Mouse (Mus musculus) thymus, postnatal 0 days (tissue): ENCODE results near the gene Best2. TPM values are rescaled to one million over a fixed set of nuclear protein-coding genes. Genes with fewer than 3 reads are reported as not detected.

ENCODE experiments used
- DNase-seq: peaks from one replicate; pipeline ENCODE4 v3.0.0-alpha.2; 2015; ENCODE audit warnings: low spot score
- polyA plus RNA-seq: library from polyadenylated mRNA; unstranded; fragments of >200 nt; fragmentation: Nextera tagmentation; extraction: Ambion mirVana; gene quantifications from 2 replicates; pipeline ENCODE4 v1.2.1, GENCODE M21; 2015

The Best2 gene
- polyA plus RNA-seq, 1 experiment from 2014 or later: 0.12 TPM

DNA sequence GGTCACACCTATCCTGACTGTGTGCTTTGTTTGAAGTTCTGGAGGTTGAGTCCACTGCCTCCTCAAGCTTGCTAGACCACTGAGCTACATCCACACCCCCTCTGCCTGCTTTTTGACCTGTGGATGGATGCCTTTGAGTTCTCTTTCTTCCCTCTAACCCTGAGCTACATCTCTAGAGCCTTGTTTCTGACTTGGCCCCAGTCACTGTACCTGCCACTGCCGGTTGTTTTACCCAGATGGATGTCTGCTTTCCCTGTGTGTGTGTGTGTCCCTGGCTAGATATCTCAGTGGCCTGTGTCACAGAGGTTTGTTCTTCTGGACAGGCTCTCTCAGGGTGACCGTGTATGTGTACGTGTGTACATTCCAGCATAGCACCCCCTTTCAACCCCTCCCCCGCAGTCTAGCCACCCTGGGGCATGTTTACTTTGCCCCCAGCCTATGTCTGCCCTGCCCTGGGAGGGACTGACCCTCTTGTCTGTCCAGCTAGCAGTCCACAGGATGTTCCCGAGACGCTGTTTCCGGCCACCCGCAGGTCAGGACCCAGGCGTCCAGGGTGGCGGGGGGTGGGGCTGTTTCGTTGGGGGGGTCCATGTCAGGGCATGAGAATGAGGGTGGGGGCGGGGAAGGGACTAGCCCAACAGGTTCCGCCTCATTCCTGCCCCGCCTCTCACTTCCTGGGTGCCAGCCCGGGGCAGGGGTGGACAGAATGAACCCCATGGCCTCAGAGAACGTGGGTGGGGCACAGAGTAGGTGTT lies 29.9 kb downstream of the Best2 start:
- DNase-seq: no peak

DNA sequence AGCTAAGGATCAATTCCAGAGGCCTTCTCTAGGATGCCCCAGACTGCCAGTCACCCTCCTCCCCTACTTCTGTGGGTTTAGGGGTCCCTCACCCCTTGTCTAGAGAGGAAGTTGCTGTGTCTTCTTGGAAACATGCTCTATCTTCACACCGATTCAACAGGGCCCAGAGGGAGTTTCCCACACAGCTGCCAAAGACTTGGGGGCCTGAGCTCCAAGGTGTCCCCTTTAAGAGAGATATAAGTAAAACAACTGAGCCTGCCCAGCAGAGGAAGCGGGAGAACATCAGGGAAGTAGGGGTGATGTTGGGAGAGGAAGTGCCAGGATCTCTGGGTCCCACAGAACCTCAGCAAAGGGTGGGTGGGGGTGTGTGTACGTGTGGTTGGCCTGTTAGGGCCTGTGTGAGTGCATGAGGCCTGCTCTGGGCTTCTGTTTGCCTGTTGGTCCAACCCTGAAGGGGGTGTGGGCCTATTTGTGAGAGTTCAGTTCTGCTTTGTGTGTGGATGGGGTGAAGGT lies 31.8 kb downstream of the Best2 start:
- DNase-seq: no peak

DNA sequence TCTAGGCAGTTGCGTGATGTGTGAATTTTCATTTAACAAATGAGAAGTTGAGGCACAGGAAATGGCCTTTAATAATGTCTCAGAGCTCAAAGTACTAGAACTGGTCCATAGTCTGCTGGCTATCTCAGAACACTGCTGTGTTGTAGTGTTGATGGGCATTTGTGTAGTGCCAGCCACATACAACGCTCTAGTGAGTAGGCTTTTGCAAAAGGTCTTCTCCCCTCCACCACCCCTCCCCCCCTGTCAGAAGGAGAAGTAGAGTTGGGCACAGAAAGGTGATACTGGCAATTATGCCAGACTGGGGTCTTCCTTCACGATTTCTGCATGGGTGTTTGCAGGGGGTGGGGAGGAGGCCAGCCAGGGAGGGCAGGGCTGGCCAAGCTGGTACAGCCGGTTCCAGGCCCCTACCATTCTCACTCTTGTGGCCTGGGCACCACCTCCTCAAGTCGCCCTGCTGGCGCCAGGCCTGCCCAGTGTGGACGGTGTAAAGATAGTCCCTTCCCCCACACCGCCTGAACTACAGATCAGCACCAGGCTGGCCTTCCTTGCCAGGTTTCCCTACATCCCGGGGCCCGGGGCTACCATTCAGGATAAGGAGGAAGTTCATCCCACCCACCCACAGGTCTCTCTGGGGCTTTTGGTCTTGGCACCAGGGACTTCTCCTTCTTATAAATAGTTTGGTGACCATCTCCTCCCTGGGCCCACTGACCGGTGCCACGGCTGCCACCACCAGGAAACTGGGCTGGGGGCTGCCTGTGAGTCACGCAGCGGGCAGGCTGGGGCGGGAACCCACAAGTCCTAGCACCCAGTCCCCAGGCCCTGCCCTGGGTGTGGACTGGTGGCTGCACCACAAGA lies 32.5 kb downstream of the Best2 start:
- no peak for DNase-seq

DNA sequence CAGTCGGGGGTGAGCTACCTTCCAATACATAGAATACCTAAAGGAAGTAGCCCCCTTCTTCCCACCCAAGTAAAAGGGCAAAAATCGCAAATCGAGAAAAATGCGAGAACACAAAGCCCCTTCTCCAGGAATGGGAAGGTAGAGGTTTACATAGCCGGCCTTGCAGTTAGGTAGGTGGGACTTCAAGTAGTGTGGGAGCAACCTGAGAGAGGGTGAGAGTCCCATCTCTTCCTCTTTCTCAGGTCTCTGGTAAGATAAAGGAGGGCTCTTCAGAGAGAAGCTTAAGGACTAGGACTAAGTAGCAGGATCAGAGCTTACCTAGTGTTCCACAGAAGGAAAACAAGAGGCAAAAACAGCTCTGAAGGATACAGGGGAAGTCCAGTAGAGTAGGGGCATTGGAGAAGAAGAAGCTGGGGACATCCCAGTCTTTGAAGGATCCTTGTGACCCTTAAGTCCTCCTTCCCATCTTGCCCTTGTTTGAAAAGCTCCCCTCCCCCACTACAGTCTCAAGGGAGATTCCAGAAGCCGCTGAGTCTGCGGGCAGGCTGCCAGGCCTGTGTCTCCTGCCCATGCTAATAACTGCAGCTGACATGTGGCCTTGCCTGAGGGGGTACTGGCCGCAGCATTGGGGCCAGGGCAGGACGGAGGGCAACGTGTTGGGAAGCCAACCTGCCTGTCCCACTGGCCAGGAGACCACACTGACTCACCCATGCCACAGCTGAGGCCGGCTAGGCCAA lies 33.5 kb downstream of the Best2 start:
- DNase-seq: no peak

DNA sequence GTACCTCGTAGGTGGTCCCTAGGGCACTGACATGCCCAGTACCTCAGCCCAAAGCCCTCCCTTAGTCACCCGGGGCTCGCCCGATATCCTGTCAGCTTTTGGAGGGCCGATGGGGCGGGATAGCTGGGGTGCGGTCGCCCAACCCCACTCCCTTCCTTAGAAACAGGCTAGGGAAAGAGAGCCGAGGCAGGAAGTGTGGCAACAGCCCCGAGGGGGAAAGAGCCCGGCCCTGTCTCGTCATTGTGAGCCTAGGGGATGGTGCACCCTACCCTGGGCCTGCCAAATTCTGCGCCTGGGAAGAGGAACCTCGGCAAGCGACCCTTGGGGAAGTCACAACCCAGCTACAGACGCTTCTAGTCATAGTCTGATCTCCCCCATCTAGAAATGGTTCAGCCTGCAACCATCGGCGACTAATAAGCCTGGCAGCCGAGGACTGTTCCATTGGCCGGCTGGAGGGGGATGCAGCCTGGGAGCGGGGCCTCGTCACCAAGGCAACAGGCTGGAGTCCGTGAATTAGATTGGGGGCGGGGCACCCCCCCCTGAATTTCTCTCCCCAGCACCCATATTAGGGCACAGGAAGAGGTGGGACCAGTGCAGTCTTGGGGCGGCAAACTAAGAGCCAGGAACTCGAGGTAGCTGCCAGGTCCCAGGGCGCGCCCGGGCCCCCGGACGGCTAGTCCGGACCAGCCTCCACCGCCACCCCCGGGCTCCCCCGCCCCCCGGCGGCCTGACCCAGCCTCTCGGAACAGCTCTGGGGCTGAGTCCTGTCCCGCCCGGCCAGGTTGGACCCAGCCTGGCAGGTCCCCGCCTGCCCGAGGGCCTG lies 34.5 kb downstream of the Best2 start:
- DNase-seq: peak; percentile 85

DNA sequence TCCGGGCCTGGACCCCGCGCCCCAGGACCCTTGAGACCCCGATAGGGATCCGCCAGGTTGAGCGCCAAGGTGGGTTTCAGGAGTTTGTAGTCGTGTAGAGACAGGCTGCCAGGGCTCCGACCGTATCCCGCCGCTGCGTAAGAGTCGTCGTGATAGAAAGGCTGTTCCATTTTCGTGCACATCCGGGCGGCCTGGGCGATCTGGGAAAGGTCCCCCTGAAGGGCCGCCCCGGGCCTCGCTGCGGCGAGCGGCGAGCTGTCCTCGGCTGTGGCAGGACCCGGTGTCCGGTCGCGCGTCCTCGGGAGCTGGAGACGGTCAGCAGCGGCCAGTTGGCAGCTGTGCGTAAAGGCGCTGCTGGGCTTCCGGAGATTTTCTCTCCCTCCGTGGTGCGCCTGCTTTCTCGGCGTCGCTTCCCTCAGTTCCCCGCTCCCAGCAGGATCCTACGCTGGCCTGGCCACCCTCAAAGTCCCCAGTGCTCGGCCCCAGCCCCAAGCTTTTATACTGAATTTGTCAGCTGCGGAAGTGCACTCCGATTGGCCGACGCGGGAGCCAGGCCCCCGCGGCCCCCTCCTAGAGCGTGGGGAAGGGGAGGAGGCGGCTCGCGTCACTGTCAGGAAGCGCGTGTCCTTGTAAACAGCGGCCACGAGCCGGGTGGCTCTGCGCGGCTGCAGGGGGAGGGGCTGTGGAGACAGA lies 35.9 kb downstream of the Best2 start, which contains the start of gene Junb:
TSS of gene Junb (minus strand) at position 471 of the 693 bp plus-strand sequence.
- DNase-seq: peak; percentile 97

DNA sequence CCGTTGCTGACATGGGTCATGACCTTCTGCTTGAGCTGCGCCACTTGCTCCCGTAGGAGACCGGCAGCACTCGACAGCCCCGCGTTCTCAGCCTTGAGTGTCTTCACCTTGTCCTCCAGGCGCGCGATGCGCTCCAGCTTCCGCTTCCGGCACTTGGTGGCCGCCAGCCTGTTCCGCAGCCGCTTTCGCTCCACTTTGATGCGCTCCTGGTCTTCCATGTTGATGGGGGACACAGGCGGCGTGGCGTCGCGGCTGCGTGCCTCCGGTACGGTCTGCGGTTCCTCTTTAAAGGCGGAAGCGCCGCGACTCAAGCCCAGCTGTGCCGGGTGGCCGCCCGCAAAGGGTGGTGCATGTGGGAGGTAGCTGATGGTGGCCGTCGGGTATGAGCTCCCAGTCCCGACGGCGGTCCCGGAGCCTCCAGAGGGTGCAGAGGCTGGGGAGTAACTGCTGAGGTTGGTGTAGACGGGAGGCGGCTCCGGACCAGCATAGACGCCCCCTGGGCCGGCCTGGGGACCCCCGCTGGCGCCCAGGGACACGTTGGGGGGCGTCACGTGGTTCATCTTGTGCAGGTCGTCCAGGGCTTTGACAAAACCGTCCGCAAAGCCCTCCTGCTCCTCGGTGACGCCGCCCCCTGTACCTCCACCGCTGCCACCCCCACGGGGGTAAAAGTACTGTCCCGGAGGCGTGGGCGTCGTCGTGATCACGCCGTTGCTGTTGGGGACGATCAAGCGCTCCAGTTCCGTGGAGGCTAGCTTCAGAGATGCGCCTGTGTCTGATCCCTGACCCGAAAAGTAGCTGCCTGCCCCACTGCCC lies 36.7 kb downstream of the Best2 start:
- peak; percentile 84 for DNase-seq

DNA sequence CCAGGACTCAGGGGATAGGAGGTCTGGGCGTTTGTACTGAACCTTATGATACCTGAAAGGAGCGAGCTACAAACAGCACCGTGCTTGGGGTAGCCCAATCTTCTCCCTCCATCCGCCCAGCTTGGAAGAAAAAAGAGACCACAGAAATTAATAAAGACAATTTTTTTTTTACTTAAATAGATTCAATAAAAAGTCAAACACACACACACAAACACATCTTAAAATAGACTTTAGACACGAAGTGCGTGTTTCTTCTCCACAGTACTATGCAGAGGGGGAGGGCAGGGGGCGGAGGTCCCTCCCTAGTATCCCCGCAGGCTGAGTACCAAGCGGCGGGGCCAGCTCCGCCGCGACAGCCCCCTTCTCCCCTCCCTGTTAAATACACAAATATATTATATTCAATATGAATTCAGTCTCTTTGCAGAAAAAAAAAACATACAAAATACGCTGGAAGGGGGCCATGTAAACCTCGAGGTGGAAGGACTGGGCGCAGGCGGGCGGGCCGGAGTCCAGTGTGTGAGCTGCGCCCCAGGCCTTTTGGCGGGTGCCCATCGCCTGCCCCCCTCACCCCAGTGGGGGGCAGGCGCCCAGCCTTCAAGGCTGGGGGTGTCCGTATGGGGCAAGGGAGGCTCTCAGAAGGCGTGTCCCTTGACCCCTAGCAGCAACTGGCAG lies 37.4 kb downstream of the Best2 start:
- no peak for DNase-seq

DNA sequence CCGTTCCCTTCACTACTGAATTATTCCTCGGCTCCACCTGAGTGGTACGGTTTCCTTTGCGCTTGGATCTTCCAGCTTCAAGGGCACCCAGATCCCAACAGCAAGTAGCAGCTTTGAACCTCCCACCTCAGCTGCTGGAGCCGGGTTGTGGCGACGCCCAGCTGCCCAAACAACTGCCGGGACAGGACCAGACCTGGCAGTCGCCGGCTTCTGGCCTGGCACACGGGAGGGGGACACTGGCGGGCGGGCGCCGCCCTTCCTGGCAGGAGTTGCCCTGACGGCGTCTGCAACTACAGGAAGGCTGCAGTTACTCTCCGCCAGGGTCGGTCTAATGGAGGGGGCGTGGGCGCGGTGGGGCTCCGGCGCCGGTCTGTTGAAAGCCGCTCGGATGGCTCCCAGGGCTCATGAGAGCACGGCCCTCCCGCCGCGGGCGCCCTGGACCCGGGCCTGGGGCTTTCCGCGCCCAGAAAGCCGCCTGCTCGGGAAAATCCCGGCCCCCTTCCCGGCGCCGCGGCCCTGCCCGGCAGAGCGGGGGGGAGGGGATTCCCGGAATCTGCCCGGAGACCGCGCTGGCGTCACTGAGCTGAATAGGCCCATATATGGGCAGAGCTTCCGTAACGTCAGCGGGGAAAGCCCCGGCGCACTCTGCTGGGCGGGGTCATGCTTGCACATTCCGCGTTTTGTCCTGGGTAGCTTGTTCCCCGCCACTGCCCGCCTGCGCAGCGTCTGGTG lies 38.1 kb downstream of the Best2 start:
- peak; percentile 91 for DNase-seq

DNA sequence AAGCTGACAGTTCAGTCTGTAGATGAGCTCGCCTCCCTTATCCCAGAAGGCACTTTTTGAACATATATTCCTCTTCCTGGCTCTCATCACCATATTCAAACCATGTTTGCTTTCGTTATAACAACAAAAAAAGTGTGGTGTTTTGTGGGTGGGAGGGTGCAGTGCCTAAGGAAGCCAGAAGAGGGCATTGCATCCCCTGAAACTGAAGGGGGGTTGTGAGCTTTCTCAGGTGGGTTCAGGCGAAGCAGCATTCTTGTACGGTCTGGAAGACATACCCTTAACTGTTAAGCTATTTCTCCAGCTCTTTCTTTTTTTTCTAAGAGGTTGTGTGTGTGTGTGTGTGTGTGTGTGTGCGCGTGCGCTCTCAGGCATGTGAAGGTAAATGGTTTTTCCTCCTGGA lies 38.9 kb downstream of the Best2 start:
- DNase-seq: peak; percentile 84

DNA sequence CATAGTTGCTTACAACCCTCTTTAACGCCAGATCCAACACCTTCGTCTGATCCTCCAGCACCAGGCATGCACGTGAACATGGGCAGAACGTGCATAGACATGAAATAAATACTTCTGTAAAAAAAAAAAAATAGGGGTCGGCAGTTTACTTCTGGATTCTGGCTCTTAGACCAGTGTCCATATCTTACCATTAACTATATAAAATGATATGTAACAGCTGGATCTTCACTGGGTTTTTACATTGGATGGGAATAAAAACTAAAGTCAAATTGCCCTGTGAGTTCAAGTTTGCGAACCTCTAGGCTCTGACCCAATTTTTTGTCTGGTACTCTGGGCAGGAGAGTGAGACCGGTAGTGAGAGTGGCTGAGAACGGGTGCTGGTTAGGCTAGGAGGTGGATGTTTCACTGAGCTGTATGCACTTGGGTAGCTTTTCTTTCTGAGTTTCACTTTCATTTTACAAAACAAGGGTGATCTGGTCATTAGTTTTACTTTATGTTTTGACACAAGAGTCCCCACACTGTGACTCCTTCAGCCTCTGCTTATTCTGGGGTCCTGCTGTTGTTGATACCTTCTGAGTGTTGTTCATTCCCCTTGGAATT lies 39.7 kb downstream of the Best2 start:
- DNase-seq: no peak

DNA sequence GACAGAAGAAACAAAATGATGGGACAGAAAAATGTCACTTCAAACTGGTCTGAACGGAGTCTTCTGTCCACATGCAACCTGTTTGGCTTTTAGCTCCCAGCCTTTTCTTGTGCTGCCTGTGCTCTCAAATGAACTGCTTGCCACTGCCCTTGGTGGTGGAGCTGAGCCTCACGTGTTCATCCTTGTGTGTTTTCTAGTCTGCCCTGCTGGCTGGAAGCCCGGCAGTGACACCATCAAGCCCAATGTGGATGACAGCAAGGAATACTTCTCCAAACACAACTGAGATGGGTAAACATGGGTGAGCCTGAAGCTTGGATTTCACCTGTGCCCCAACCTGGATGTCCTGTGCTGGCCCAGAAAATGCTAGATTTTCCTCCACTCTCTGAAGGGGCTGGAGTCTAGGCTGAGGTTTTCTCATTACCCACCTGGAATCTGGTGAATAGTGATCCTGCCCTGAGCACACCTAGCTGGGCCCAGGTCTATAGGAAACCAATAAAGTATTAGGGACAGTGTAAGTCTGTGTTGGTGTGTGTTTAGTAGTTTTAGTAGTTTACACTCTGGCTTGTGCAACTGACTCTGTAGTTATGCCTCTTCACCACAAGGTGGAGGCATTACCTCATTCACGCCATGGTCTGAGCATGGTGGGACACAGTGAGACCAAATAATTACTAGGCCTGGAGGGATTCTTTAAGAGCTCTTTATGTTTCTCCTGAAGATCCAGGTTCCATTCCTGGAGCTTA lies 40.4 kb downstream of the Best2 start:
- peak; percentile 70 for DNase-seq

DNA sequence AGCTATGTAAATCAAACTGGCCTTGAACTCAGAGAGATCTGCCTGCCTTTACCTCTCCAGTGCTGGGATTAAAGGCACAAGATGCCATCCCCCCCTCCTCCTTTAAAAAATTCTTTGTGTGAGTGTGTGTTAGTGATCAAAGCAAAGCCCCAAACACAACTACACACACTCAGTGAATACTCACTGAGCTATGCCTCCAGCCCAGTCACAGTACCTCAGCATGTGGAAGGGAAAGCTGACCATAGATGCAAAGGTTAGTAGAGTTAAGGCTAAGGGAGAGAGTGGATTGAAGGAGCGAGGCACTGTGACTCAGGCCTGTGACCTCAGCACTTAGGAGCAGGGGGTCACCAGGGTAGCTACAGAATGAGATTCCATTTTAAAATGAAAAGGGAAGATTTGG lies 41.3 kb downstream of the Best2 start:
- no peak for DNase-seq

DNA sequence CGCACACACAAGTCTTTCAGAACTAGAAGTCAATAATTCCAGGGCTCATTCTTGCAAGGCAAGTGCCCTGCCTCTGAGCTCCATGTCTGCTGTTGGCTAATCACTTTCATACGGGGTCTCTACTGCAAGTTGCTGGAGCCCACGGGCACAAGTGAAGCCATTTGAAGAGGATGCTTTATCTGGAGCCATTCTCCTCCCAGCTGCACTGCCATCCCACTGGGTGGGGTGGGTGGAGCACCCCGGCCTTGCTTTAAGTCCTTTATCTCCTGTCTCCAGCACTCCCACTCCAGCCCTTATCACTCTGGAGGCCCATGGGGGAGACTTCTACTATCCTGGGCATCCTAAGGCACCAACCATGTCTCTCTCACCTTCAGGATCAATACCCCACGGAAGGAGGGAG lies 43.4 kb downstream of the Best2 start:
- no peak for DNase-seq

DNA sequence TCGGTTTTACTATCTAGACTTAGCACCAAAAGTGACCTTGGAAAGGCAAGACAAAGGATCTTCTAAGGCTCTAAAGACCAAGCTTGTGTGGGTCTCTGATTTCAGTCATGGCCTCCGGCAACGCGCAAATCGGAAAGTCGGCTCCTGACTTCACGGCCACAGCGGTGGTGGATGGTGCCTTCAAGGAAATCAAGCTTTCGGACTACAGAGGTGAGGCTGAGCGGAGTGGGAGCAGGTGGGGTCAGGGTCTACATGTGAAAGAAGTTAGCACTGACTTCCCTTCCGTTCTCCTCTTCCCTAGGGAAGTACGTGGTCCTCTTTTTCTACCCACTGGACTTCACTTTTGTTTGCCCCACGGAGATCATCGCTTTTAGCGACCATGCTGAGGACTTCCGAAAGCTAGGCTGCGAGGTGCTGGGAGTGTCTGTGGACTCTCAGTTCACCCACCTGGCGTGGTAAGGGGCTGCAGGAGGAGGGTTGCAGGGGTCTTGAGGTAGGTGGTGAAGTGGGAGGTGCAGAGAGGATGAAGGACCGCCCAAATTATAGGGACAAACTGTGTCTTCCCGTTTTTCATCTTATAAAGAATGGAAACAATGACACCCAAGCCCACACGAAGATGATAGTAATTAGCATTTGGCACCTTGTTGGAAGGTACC lies 44.1 kb downstream of the Best2 start:
- DNase-seq: no peak
